Mouse (Mus musculus) lung, embryonic 14.5 days (tissue): Measurements from ENCODE around the gene Olfr1156. TPM values are rescaled to one million over a fixed set of nuclear protein-coding genes. Genes with fewer than 3 reads are reported as not detected.

Experiments used
- ATAC-seq: fragments of 200-750 bp; cut with Nextera tagmentation; 2 replicates; pipeline ENCODE4 v1.8.0; 2017; ENCODE audit warnings: mild to moderate bottlenecking, moderate TSS enrichment, moderate library complexity; ENCODE audit not compliant: insufficient read depth
- DNase-seq: peaks from one replicate; pipeline ENCODE4 v3.0.0-alpha.2; 2015
- H3K27ac ChIP-seq: fragments of 300-500 bp; sonication (generic); 2 replicates; pipeline ENCODE4 v1.5.1; 2014; ENCODE audit warnings: low read depth, mild to moderate bottlenecking, moderate library complexity
- H3K27me3 ChIP-seq: fragments of 300-500 bp; sonication (generic); 2 replicates; pipeline ENCODE4 v1.6.1; 2014; ENCODE audit warnings: low read length, control low read depth; ENCODE audit not compliant: insufficient read depth
- H3K36me3 ChIP-seq: fragments of 300-500 bp; sonication (generic); 2 replicates; pipeline ENCODE4 v1.6.1; 2014; ENCODE audit warnings: control low read depth; ENCODE audit not compliant: insufficient read depth
- H3K4me1 ChIP-seq: fragments of 300-500 bp; sonication (generic); 2 replicates; pipeline ENCODE4 v1.6.1; 2014; ENCODE audit warnings: antibody characterized with exemption, control low read depth; ENCODE audit not compliant: insufficient read depth
- H3K4me2 ChIP-seq: fragments of 300-500 bp; sonication (generic); 2 replicates; pipeline ENCODE4 v1.6.1; 2014; ENCODE audit warnings: mild to moderate bottlenecking
- H3K4me3 ChIP-seq: fragments of 300-500 bp; sonication (generic); 2 replicates; pipeline ENCODE4 v1.5.1; 2014; ENCODE audit warnings: low read depth, low read length
- H3K9ac ChIP-seq: fragments of 300-500 bp; sonication (generic); 2 replicates; pipeline ENCODE4 v1.6.1; 2014
- H3K9me3 ChIP-seq: fragments of 300-500 bp; sonication (generic); 2 replicates; pipeline ENCODE4 v1.6.1; 2016; ENCODE audit warnings: low read depth, low read length, control low read depth
- CTCF ChIP-seq: IDR thresholded peaks from 2 replicates; pipeline ENCODE4 v1.5.1; 2016; ENCODE audit warnings: antibody characterized with exemption, low read depth
- WGBS: fragments of 180-500 bp; shearing (Covaris S2); extraction: QIAGEN DNeasy Blood & Tissue Kit; methylation state at CpG from one replicate; pipeline ENCODE4 v1.1.7; 2014; 5-methylcytosine and 5-hydroxymethylcytosine counted together
- polyA plus RNA-seq: library from polyadenylated mRNA; unstranded; fragments of >200 nt; fragmentation: Nextera tagmentation; extraction: Ambion mirVana; gene quantifications from 2 replicates; pipeline ENCODE4 v1.2.1, GENCODE M21; 2014

The Olfr1156 gene
- not detected in 2 replicates for polyA plus RNA-seq

DNA sequence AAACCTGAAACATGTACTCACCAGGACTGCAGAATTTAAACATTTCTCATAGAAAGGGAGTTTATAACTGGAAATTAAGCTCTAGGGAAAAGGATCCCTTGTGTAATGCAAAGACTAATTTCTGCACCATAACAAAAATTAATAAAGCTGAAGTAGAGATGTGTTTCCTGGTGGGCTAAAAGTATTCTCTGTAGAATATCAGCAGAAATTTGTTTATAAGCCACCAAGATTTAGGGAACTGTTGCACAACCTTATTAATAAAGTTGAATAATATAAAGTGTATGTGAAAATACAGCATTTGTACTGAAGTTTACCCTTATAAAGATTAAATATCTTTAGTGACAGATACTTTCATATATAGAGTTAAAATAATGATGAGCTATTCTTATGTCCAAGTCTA, at the start of gene Olfr1156:
Olfr1156 (minus strand) TSS at position 101 of the 400 bp plus-strand sequence.
- ATAC-seq: no peak
- H3K4me2 ChIP-seq: no peak within 1 kb of the TSS
- no peak for TF ChIP-seq CTCF
- H3K27ac ChIP-seq: no peak within 1 kb of the TSS
- no peak for DNase-seq
- no peaks in the 10 kb centered on the region for H3K36me3 ChIP-seq
- no peaks in the 10 kb centered on the region for H3K9me3 ChIP-seq
- H3K27me3 ChIP-seq: no peaks in the 10 kb centered on the region
- H3K4me1 ChIP-seq: no peaks in the 10 kb centered on the region
- no peak within 1 kb of the TSS for H3K4me3 ChIP-seq
- H3K9ac ChIP-seq: no peak within 1 kb of the TSS

DNA sequence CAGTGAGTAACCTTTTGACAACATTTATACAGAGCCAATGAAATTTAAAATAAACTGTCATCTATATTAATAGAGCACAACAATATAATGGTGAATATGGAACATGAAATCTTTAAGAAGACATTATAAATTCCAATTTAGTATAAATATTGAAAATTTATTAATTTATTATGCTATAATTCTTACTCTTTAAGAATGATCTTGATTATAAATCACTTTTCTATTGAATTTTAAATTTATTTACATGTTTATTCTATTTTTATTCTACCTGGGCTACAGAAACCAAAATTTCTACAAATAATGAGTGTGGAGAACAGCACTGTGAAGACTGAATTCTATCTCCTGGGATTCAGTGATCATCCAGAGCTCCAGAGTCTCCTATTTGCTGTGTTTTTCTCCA, 36.9 kb upstream of the Olfr1156 start, which contains the start of gene Olfr1158:
Olfr1158 (plus strand) TSS at position 301 of the 400 bp plus-strand sequence.
- Histone ChIP-seq H3K4me1 (no peaks in the 10 kb centered on the region), H3K4me3 (no peak within 1 kb of the TSS), H3K9ac (no peak within 1 kb of the TSS), H3K4me2 (no peak within 1 kb of the TSS), H3K27me3 (no peaks in the 10 kb centered on the region), H3K27ac (no peak within 1 kb of the TSS), H3K36me3 (no peaks in the 10 kb centered on the region), H3K9me3 (no peaks in the 10 kb centered on the region)
- no peak for TF ChIP-seq CTCF
- ATAC-seq (no peak), DNase-seq (no peak)

DNA sequence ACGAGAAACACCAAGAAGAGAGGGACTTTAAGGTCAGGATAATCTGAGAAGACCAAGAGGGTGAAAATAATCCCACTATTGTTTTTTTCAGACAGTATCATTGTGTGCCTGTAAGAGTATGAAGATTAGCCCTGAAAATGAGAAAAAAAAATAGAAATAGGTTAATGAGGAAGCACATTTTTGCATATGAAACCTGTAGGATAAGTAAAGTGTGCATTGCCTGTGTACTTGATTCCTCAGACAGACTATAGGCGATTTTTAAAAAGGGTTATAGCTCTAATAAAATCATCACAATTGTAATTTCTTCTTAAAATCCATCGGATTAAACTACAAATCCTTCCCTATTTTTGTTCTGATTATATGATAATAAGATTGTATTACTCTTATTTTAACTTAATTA, 21.7 kb upstream of the Olfr1156 start, which contains the start of gene Olfr74:
Olfr74 (minus strand) TSS at position 101 of the 400 bp plus-strand sequence.
- ATAC-seq (no peak), DNase-seq (no peak)
- Histone ChIP-seq H3K4me1 (no peaks in the 10 kb centered on the region), H3K27me3 (no peaks in the 10 kb centered on the region), H3K4me3 (no peak within 1 kb of the TSS), H3K36me3 (no peaks in the 10 kb centered on the region), H3K9me3 (no peaks in the 10 kb centered on the region), H3K9ac (no peak within 1 kb of the TSS), H3K27ac (no peak within 1 kb of the TSS), H3K4me2 (no peak within 1 kb of the TSS)
- 75% methylated on average over 3 of the region's 3 CpGs for WGBS
- no peak for TF ChIP-seq CTCF

DNA sequence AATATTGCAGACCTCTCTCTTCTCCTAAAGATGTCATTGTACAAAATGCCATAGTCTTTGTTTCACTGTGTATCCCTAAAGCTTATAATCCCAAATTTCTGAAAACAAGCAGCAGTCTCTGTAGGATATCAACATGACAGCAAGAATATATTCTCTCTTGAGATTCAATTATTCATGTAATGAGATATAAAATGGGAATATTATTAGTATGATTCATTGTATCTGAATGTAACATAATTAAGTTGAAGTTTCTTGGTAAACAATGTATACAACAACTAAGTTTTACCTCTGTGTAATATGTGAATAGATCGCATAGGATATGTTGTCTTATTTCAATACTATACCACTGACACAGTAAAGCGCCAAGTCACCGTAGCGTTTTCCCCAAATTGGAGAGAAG, 15.3 kb upstream of the Olfr1156 start, which contains the start of gene Olfr1157:
Olfr1157 (minus strand) TSS at position 101 of the 400 bp plus-strand sequence.
- Histone ChIP-seq H3K4me1 (no peaks in the 10 kb centered on the region), H3K27me3 (no peaks in the 10 kb centered on the region), H3K27ac (no peak within 1 kb of the TSS), H3K4me2 (no peak within 1 kb of the TSS), H3K9ac (no peak within 1 kb of the TSS), H3K9me3 (no peaks in the 10 kb centered on the region), H3K4me3 (no peak within 1 kb of the TSS), H3K36me3 (no peaks in the 10 kb centered on the region)
- no peak for ATAC-seq
- TF ChIP-seq CTCF: no peak
- 91% methylated on average over 4 of the region's 4 CpGs for WGBS
- no peak for DNase-seq

DNA sequence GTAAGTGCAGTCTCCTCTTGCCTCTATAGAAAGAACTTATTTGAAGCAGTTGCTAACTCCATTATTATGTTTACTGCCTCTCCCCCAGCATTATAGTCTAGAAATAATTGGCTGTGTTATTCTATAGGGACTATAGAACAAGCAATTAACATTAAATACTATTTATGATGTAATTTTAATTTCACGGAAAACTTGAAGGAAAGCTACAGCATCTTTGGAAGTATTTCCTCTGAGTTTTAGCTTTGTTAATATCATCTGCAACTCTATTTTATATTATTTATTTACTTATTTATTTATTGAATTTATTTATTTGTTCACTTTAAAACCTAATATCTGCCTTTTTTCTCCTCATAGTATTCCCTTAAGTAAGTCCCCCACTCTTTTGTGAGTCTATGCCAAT, 7.9 kb downstream of the Olfr1156 start, which contains the start of gene Olfr1155:
Olfr1155 (minus strand) TSS at position 101 of the 400 bp plus-strand sequence.
- no peak within 1 kb of the TSS for H3K4me3 ChIP-seq
- H3K9me3 ChIP-seq: no peaks in the 10 kb centered on the region
- ATAC-seq (no peak), DNase-seq (no peak)
- no peaks in the 10 kb centered on the region for H3K4me1 ChIP-seq
- WGBS: 91% methylated on average over 1 of the region's 1 CpGs
- H3K36me3 ChIP-seq: no peaks in the 10 kb centered on the region
- no peaks in the 10 kb centered on the region for H3K27me3 ChIP-seq
- no peak within 1 kb of the TSS for H3K27ac ChIP-seq
- TF ChIP-seq CTCF: no peak
- no peak within 1 kb of the TSS for H3K9ac ChIP-seq
- H3K4me2 ChIP-seq: no peak within 1 kb of the TSS

DNA sequence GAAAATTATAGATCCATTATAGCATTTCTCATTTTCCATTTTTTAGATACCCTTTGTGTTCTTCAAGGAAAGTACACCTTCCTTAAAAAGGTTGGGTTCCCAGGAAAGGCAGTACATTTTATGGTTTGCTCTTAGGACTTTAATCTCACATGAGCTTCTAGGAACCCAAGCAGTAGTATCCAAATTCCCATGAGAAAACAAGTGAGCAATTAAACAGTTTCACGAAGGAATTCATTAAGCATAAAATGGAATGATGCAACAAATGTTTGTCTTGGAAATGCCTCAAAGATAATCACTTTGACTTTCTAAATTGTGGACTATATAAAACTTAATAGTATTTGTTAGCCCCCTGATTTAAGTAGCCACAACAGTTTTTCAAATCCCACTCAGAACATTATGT, 47.8 kb downstream of the Olfr1156 start, which contains the start of gene Olfr1154:
Olfr1154 (minus strand) TSS at position 101 of the 400 bp plus-strand sequence.
- TF ChIP-seq CTCF: no peak
- Histone ChIP-seq H3K36me3 (no peaks in the 10 kb centered on the region), H3K9me3 (no peaks in the 10 kb centered on the region), H3K9ac (no peak within 1 kb of the TSS), H3K4me2 (no peak within 1 kb of the TSS), H3K27ac (no peak within 1 kb of the TSS), H3K4me1 (no peaks in the 10 kb centered on the region), H3K27me3 (no peaks in the 10 kb centered on the region), H3K4me3 (no peak within 1 kb of the TSS)
- WGBS: 85% methylated on average over 1 of the region's 1 CpGs
- DNase-seq (no peak), ATAC-seq (no peak)

Other genes starting within 250 kb of the Olfr1156 start
- not detected in 2 replicates for gene Olfr1137, start 239.9 kb downstream of the Olfr1156 start, polyA plus RNA-seq
- gene Olfr1138, start 213.1 kb downstream of the Olfr1156 start, polyA plus RNA-seq: not detected in 2 replicates
- not detected in 2 replicates for gene Olfr1140, start 209.3 kb downstream of the Olfr1156 start, polyA plus RNA-seq
- not detected in 2 replicates for gene Olfr1141, start 199.1 kb downstream of the Olfr1156 start, polyA plus RNA-seq
- not detected in 2 replicates for gene Olfr152, start 173.6 kb downstream of the Olfr1156 start, polyA plus RNA-seq
- gene Olfr1143, start 152.5 kb downstream of the Olfr1156 start, polyA plus RNA-seq: not detected in 2 replicates
- gene Olfr1145, start 143.3 kb downstream of the Olfr1156 start, polyA plus RNA-seq: not detected in 2 replicates
- not detected in 2 replicates for gene Olfr1148, start 122.6 kb downstream of the Olfr1156 start, polyA plus RNA-seq
- gene Olfr1150-ps1, start 109.1 kb downstream of the Olfr1156 start, polyA plus RNA-seq: not detected in 2 replicates
- gene Olfr1151, start 97.2 kb downstream of the Olfr1156 start, polyA plus RNA-seq: not detected in 2 replicates
- not detected in 2 replicates for gene Olfr1152, start 86.6 kb downstream of the Olfr1156 start, polyA plus RNA-seq
- gene Olfr1153, start 58.1 kb downstream of the Olfr1156 start, polyA plus RNA-seq: not detected in 2 replicates
- gene Olfr1154, start 47.9 kb downstream of the Olfr1156 start, polyA plus RNA-seq: not detected in 2 replicates
- not detected in 2 replicates for gene Olfr1155, start 8.0 kb downstream of the Olfr1156 start, polyA plus RNA-seq
- gene Olfr1157, start 15.2 kb upstream of the Olfr1156 start, polyA plus RNA-seq: not detected in 2 replicates
- gene Olfr74, start 21.6 kb upstream of the Olfr1156 start, polyA plus RNA-seq: not detected in 2 replicates
- not detected in 2 replicates for gene Olfr1158, start 37.0 kb upstream of the Olfr1156 start, polyA plus RNA-seq
- gene Olfr1160, start 55.2 kb upstream of the Olfr1156 start, polyA plus RNA-seq: not detected in 2 replicates
- not detected in 2 replicates for gene Olfr1161, start 69.7 kb upstream of the Olfr1156 start, polyA plus RNA-seq
- gene Olfr73, start 84.6 kb upstream of the Olfr1156 start, polyA plus RNA-seq: not detected in 2 replicates
- not detected in 2 replicates for gene Olfr1162, start 98.0 kb upstream of the Olfr1156 start, polyA plus RNA-seq
- not detected in 2 replicates for gene Olfr1163, start 118.7 kb upstream of the Olfr1156 start, polyA plus RNA-seq
- not detected in 2 replicates for gene Olfr1164, start 140.9 kb upstream of the Olfr1156 start, polyA plus RNA-seq
- not detected in 2 replicates for gene Olfr1166, start 175.2 kb upstream of the Olfr1156 start, polyA plus RNA-seq
- not detected in 2 replicates for gene Olfr1167, start 202.1 kb upstream of the Olfr1156 start, polyA plus RNA-seq
- gene Olfr1168, start 228.8 kb upstream of the Olfr1156 start, polyA plus RNA-seq: not detected in 2 replicates